Mouse (Mus musculus): ENCODE measurements around the gene Ing5.
"Not testable (repeated sequence)": the region's sequence is repeated elsewhere in the genome, so short reads cannot be mapped to it uniquely, and the experiment has no call there.

- TF ChIP-seq CTCF, POLR2A (IDR thresholded peaks at IDR 0.05; ENCODE audit: extremely low read depth, insufficient read depth, low read length): not testable (repeated sequence)
These were observed 29.1 kb downstream of the Ing5 start for GRCm38 (mm10) chr1:93832754-93833360.

Measured in cortical plate, adult 2 months (tissue).